Mouse (Mus musculus) skeletal muscle tissue, adult 2 months (tissue): ENCODE data around the gene Efna2.

Experiments
- DNase-seq: peaks from one replicate; pipeline ENCODE4 v3.0.0-alpha.2; 2012; ENCODE audit warnings: low read depth, low spot score

Gene Efna2

GRCm38 (mm10) chr10:80168038-80168661, 11.1 kb upstream of the Efna2 start:
- DNase-seq: peak; percentile 93

GRCm38 (mm10) chr10:80169070-80169469, 10.2 kb upstream of the Efna2 start:
- DNase-seq: no peak

- DNase-seq: no peak
Measured at GRCm38 (mm10) chr10:80169651-80170050, 9.6 kb upstream of the Efna2 start.

GRCm38 (mm10) chr10:80170052-80170451, 9.2 kb upstream of the Efna2 start:
- no peak for DNase-seq

- no peak for DNase-seq
Measured at GRCm38 (mm10) chr10:80170601-80171021, 8.7 kb upstream of the Efna2 start.

- no peak for DNase-seq
Measured at GRCm38 (mm10) chr10:80171252-80171651, 8.0 kb upstream of the Efna2 start.

GRCm38 (mm10) chr10:80171760-80172526, 7.3 kb upstream of the Efna2 start:
- DNase-seq: no peak

GRCm38 (mm10) chr10:80172527-80173292, 6.6 kb upstream of the Efna2 start, which contains the start of gene 1600002K03Rik:
Gene 1600002K03Rik (plus strand): TSS chr10:80172944.
- peak; percentile 88 for DNase-seq

GRCm38 (mm10) chr10:80173358-80173757, 5.9 kb upstream of the Efna2 start:
- DNase-seq: no peak

- DNase-seq: no peak
Measured at GRCm38 (mm10) chr10:80173955-80174640, 5.2 kb upstream of the Efna2 start.

GRCm38 (mm10) chr10:80174705-80175104, 4.6 kb upstream of the Efna2 start:
- DNase-seq: no peak

GRCm38 (mm10) chr10:80175536-80176269, 3.6 kb upstream of the Efna2 start:
- DNase-seq: no peak

- no peak for DNase-seq
Measured at GRCm38 (mm10) chr10:80176270-80176834, 2.9 kb upstream of the Efna2 start.

- DNase-seq: no peak
Measured at GRCm38 (mm10) chr10:80177441-80178279, 1.6 kb upstream of the Efna2 start.

GRCm38 (mm10) chr10:80180288-80180687, 1.0 kb downstream of the Efna2 start:
- no peak for DNase-seq

GRCm38 (mm10) chr10:80180823-80181222, 1.5 kb downstream of the Efna2 start:
- DNase-seq: no peak

GRCm38 (mm10) chr10:80182547-80182946, 3.3 kb downstream of the Efna2 start:
- DNase-seq: no peak

GRCm38 (mm10) chr10:80186649-80187048, 7.4 kb downstream of the Efna2 start:
- DNase-seq: no peak

- no peak for DNase-seq
Measured at GRCm38 (mm10) chr10:80187739-80188138, 8.5 kb downstream of the Efna2 start.
